Mouse (Mus musculus) brown adipose tissue, adult 24 weeks (tissue): ENCODE data around the gene Dnmbp. TPM values are rescaled to one million over a fixed set of nuclear protein-coding genes. Genes with fewer than 3 reads are reported as not detected.

Experiments used
- H3K27ac ChIP-seq: fragments of 200-500 bp; replicated peaks from 2 replicates; pipeline ENCODE4 v1.5.1; 2012; ENCODE audit warnings: low read depth, mild to moderate bottlenecking, low read length
- H3K4me1 ChIP-seq: fragments of 200-500 bp; 2 replicates; pipeline ENCODE4 v1.6.1; 2012; ENCODE audit warnings: low read length, mixed read lengths; ENCODE audit not compliant: control insufficient read depth, insufficient read depth, insufficient read length
- H3K4me3 ChIP-seq: fragments of 200-500 bp; 2 replicates; pipeline ENCODE4 v1.5.1; 2012; ENCODE audit warnings: low read depth, mild to moderate bottlenecking, low read length, moderate library complexity; ENCODE audit not compliant: insufficient read depth
- polyA plus RNA-seq: library from polyadenylated mRNA; stranded (reverse); fragments of >200 nt; gene quantifications from 2 replicates; pipeline ENCODE4 v1.2.4, GENCODE M21; 2012; ENCODE audit not compliant: missing spikeins, insufficient read depth, insufficient read length

The Dnmbp gene
- polyA plus RNA-seq = 4.5 and 4.7 TPM in 2 replicates

- Histone ChIP-seq H3K27ac (peak within 1 kb of the TSS; percentile 54; the same call in 1 of the 2 replicates), H3K4me3 (peak within 1 kb of the TSS; percentile 67), H3K4me1 (peaks cover 14% of the 10 kb centered on the region; the same call in 1 of the 2 replicates)
Measured at GRCm38 (mm10) chr19:43939769-43940689, at the start of gene Dnmbp. Dnmbp (minus strand) TSS chr19:43940191.

GRCm38 (mm10) chr19:43986069-43986794, 46.2 kb upstream of the Dnmbp start, which contains the start of gene Cpn1:
Cpn1 (minus strand) TSS chr19:43986556.
- H3K4me3 ChIP-seq = no peak within 1 kb of the TSS
- no peaks in the 10 kb centered on the region for H3K4me1 ChIP-seq
- H3K27ac ChIP-seq = no peak within 1 kb of the TSS

GRCm38 (mm10) chr19:43981992-43982391, 42.0 kb upstream of the Dnmbp start:
- no peaks in the 10 kb centered on the region for H3K4me1 ChIP-seq
- H3K4me3 ChIP-seq = no peak overlapping the region
- H3K27ac ChIP-seq = no peak overlapping the region

- Histone ChIP-seq H3K4me1 (no peaks in the 10 kb centered on the region), H3K27ac (no peak overlapping the region), H3K4me3 (no peak overlapping the region)
Measured at GRCm38 (mm10) chr19:43980711-43981110, 40.7 kb upstream of the Dnmbp start.

- no peak overlapping the region for H3K27ac ChIP-seq
Measured at GRCm38 (mm10) chr19:43977799-43978198, 37.8 kb upstream of the Dnmbp start.

GRCm38 (mm10) chr19:43976661-43977060, 36.7 kb upstream of the Dnmbp start:
- no peak overlapping the region for H3K4me3 ChIP-seq
- H3K4me1 ChIP-seq = no peaks in the 10 kb centered on the region
- no peak overlapping the region for H3K27ac ChIP-seq

More at GRCm38 (mm10) chr19:43977799-43978198, 37.8 kb upstream of the Dnmbp start:
- Histone ChIP-seq H3K4me1 (no peaks in the 10 kb centered on the region), H3K4me3 (no peak overlapping the region)

- Histone ChIP-seq H3K4me1 (no peaks in the 10 kb centered on the region), H3K27ac (no peak overlapping the region)
Measured at GRCm38 (mm10) chr19:43974221-43974620, 34.2 kb upstream of the Dnmbp start.

GRCm38 (mm10) chr19:43973711-43974110, 33.7 kb upstream of the Dnmbp start:
- H3K4me1 ChIP-seq = no peaks in the 10 kb centered on the region
- H3K4me3 ChIP-seq = no peak overlapping the region
- H3K27ac ChIP-seq = no peak overlapping the region

More at GRCm38 (mm10) chr19:43974221-43974620, 34.2 kb upstream of the Dnmbp start:
- no peak overlapping the region for H3K4me3 ChIP-seq

GRCm38 (mm10) chr19:43972129-43972528, 32.1 kb upstream of the Dnmbp start:
- H3K4me1 ChIP-seq = no peaks in the 10 kb centered on the region
- no peak overlapping the region for H3K27ac ChIP-seq
- no peak overlapping the region for H3K4me3 ChIP-seq

- no peaks in the 10 kb centered on the region for H3K4me1 ChIP-seq
- H3K4me3 ChIP-seq = no peak overlapping the region
- no peak overlapping the region for H3K27ac ChIP-seq
Measured at GRCm38 (mm10) chr19:43968436-43969026, 28.5 kb upstream of the Dnmbp start.

- H3K27ac ChIP-seq = no peak overlapping the region
- no peaks in the 10 kb centered on the region for H3K4me1 ChIP-seq
- no peak overlapping the region for H3K4me3 ChIP-seq
Measured at GRCm38 (mm10) chr19:43966481-43966880, 26.5 kb upstream of the Dnmbp start.

GRCm38 (mm10) chr19:43965496-43966085, 25.6 kb upstream of the Dnmbp start:
- H3K4me3 ChIP-seq = peak overlapping the region; percentile 25; the same call in 1 of the 2 replicates
- no peaks in the 10 kb centered on the region for H3K4me1 ChIP-seq
- 0 out of 2 replicates have a peak overlapping the region, but pooled peaks have one; percentile 43 for H3K27ac ChIP-seq

GRCm38 (mm10) chr19:43962795-43963194, 22.8 kb upstream of the Dnmbp start:
- no peak overlapping the region for H3K27ac ChIP-seq
- H3K4me3 ChIP-seq = no peak overlapping the region
- no peaks in the 10 kb centered on the region for H3K4me1 ChIP-seq

- no peak overlapping the region for H3K27ac ChIP-seq
- no peak overlapping the region for H3K4me3 ChIP-seq
Measured at GRCm38 (mm10) chr19:43961185-43961584, 21.2 kb upstream of the Dnmbp start.

More at GRCm38 (mm10) chr19:43961185-43961584, 21.2 kb upstream of the Dnmbp start:
- H3K4me1 ChIP-seq = peaks cover 3% of the 10 kb centered on the region; the same call in 1 of the 2 replicates
